Mouse (Mus musculus): ENCODE results near the gene Dpysl4. TPM values are rescaled to one million over a fixed set of nuclear protein-coding genes. Genes with fewer than 3 reads are reported as not detected.

Dpysl4 gene
- not detected for polyA plus RNA-seq (2017; shearing (Covaris generic))

GRCm38 (mm10) chr7:139085629-139086194, at the start of gene Dpysl4:
Gene Dpysl4, plus strand, starts transcription at chr7:139086001.

Other genes starting within 250 kb of the Dpysl4 start
- 101 TPM for gene Ppp2r2d, start 239.9 kb upstream of the Dpysl4 start, polyA plus RNA-seq (2017; shearing (Covaris generic))
- gene Mapk1ip1, start 239.7 kb upstream of the Dpysl4 start, polyA plus RNA-seq (2017; shearing (Covaris generic)), result 27.5 TPM
- gene Bnip3, start 176.5 kb upstream of the Dpysl4 start, polyA plus RNA-seq (2017; shearing (Covaris generic)), result 10.1 TPM
- not detected for gene Jakmip3, start 145.3 kb upstream of the Dpysl4 start, polyA plus RNA-seq (2017; shearing (Covaris generic))
- 1.4 TPM for gene Lrrc27, start 127.0 kb downstream of the Dpysl4 start, polyA plus RNA-seq (2017; shearing (Covaris generic))
- 4.6 TPM for gene Stk32c, start 127.3 kb downstream of the Dpysl4 start, polyA plus RNA-seq (2017; shearing (Covaris generic))
- 3.6 TPM for gene Pwwp2b, start 162.5 kb downstream of the Dpysl4 start, polyA plus RNA-seq (2017; shearing (Covaris generic))

Data from effector memory CD4-positive, alpha-beta T cell, adult 5 months (primary cell).